Mouse (Mus musculus) lung, postnatal 4 days (tissue): ENCODE measurements around the gene Lrrc4.

Experiments
- DNase-seq, 2 experiments: peaks; one replicate each; pipeline ENCODE4 v3.0.0; 2021

The Lrrc4 gene

GRCm38 (mm10) chr6:28663670-28664069 lies 167.9 kb downstream of the Lrrc4 start:
- DNase-seq, result no peak

GRCm38 (mm10) chr6:28663004-28663403 lies 168.5 kb downstream of the Lrrc4 start:
- no peak for DNase-seq

- no peak for DNase-seq
Measured at GRCm38 (mm10) chr6:28656511-28656910, 175.0 kb downstream of the Lrrc4 start.

- no peak for DNase-seq
Measured at GRCm38 (mm10) chr6:28645231-28645630, 186.3 kb downstream of the Lrrc4 start.

- no peak for DNase-seq
Measured at GRCm38 (mm10) chr6:28642909-28643308, 188.6 kb downstream of the Lrrc4 start.

GRCm38 (mm10) chr6:28640088-28640487 lies 191.5 kb downstream of the Lrrc4 start:
- DNase-seq, result no peak

GRCm38 (mm10) chr6:28635531-28636348 lies 195.8 kb downstream of the Lrrc4 start:
- no peak for DNase-seq

GRCm38 (mm10) chr6:28635092-28635491 lies 196.5 kb downstream of the Lrrc4 start:
- DNase-seq, result no peak

- no peak for DNase-seq
Measured at GRCm38 (mm10) chr6:28633656-28634055, 197.9 kb downstream of the Lrrc4 start.

GRCm38 (mm10) chr6:28633120-28633519 lies 198.4 kb downstream of the Lrrc4 start:
- no peak for DNase-seq

- no peak for DNase-seq
Measured at GRCm38 (mm10) chr6:28630926-28631325, 200.6 kb downstream of the Lrrc4 start.

GRCm38 (mm10) chr6:28629866-28630265 lies 201.7 kb downstream of the Lrrc4 start:
- DNase-seq, result no peak

GRCm38 (mm10) chr6:28628408-28628807 lies 203.1 kb downstream of the Lrrc4 start:
- no peak for DNase-seq

- no peak for DNase-seq
Measured at GRCm38 (mm10) chr6:28622963-28623362, 208.6 kb downstream of the Lrrc4 start.

GRCm38 (mm10) chr6:28622522-28622921 lies 209.0 kb downstream of the Lrrc4 start:
- DNase-seq, result peak in 1 of 2 experiments; percentile 18

- no peak for DNase-seq
Measured at GRCm38 (mm10) chr6:28621961-28622360, 209.6 kb downstream of the Lrrc4 start.

- DNase-seq, result no peak
Measured at GRCm38 (mm10) chr6:28621431-28621830, 210.1 kb downstream of the Lrrc4 start.

- DNase-seq, result peak; percentile 69 to 71
Measured at GRCm38 (mm10) chr6:28618751-28619153, 212.8 kb downstream of the Lrrc4 start.

GRCm38 (mm10) chr6:28618299-28618698 lies 213.2 kb downstream of the Lrrc4 start:
- no peak for DNase-seq

GRCm38 (mm10) chr6:28615966-28616365 lies 215.6 kb downstream of the Lrrc4 start:
- no peak for DNase-seq

GRCm38 (mm10) chr6:28615408-28615807 lies 216.1 kb downstream of the Lrrc4 start:
- no peak for DNase-seq

- no peak for DNase-seq
Measured at GRCm38 (mm10) chr6:28614856-28615255, 216.7 kb downstream of the Lrrc4 start.

GRCm38 (mm10) chr6:28613441-28613840 lies 218.1 kb downstream of the Lrrc4 start:
- no peak for DNase-seq
